Mouse (Mus musculus) frontal cortex, adult 2 months (tissue): Measurements from ENCODE around the gene 1700069L16Rik. TPM values are rescaled to one million over a fixed set of nuclear protein-coding genes. Genes with fewer than 3 reads are reported as not detected.

Experiments used
- DNase-seq, 2 experiments: peaks; one replicate each; pipeline ENCODE4 v3.0.0; 2022; ENCODE audit warnings: low spot score in 1 of 2; ENCODE audit errors: extremely low spot score in 1 of 2
- polyA plus RNA-seq: library from polyadenylated mRNA; depleted of rRNA; stranded (reverse); fragments of >200 nt; gene quantifications from 2 replicates; pipeline ENCODE4 v1.2.3, GENCODE M21; 2012

Gene 1700069L16Rik
- polyA plus RNA-seq, 1 experiment: not detected

DNA sequence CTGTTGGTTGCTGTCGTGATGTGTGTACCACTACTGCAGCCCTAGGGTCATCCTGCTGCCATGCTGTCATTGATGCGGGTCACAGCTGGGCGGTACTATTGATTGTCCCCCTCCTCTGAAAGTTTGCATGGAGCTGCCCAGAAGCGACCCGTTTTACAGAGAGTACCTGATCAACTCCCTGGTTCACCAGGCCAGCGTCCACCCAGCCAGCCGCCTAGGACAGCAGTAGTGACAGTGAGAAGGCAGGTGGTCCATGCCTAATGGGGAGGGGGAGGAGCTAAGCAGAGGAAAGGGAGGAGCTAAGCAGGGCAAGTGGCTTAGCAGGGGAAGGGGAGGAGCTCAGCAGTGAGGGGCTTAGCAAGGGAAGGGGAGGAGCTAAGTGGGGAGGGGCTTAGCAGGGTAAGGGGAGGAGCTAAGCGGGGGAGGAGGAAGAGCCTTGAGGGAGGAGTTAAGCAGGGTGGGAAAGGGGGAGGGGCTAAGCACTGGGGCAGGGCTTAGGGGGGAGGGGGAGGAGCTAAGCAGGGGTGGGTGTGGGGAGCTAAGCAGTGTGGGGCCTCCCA, 31.3 kb downstream of the 1700069L16Rik start:
- no peak for DNase-seq

DNA sequence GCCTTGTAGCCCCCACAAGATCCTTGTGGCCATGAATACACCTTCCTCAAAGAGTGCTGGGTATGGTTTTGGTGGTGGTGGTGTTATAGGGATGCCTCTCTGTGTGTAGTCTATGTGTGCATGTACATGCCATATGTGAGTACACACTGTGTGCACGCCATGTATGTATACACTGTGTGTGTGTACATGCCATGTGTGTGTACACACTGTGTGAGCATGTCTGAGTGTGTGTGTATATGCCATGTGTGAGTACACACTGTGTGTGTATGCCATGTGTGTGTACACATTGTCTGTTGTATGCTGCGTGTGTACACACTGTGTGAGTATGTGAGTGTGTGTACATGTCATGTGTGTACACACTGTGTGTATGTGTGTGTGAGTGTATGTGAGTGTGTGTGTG, 33.7 kb downstream of the 1700069L16Rik start:
- DNase-seq: no peak

DNA sequence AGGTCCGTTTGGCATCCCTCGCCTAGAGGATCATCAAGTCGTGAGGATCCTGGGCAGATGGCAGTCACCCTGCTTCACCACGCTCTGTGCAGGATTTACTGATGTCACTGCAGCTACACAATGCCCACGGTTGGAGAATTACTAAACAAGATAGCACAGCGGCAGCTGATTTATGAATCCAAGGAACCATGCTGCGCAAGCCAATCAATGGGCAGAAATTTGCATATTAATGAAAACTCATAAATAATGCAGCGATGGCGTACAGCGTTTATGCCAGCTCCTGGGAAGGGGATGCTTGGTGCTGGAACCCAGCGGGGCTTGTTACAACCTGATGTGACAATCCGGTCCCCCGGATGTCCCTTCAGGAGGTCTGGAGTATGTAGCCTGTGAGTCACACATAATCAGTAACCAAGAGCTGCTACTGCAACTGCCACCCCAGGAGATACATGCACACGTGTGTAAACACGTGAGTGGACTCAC, 34.5 kb downstream of the 1700069L16Rik start:
- peak in 1 of 2 experiments; percentile 12 for DNase-seq

DNA sequence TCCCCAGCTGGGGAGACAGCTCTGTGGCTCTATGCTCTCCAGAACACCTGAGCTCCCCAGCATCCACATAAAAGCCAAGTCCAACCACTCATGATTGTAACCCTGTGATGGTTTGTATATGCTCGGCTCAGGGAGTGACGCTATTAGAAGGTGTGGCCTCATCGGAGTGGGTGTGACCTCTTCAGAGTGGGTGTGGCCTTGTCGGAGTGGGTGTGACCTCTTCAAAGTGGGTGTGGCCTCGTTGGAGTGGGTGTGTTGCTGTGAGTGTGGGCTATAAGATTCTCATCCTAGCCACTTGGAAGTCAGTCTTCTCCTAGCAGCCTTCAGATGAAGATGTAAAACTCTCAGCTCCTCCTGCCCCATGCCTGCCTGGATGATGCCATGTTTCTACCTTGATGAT, 37.1 kb downstream of the 1700069L16Rik start:
- DNase-seq: no peak

DNA sequence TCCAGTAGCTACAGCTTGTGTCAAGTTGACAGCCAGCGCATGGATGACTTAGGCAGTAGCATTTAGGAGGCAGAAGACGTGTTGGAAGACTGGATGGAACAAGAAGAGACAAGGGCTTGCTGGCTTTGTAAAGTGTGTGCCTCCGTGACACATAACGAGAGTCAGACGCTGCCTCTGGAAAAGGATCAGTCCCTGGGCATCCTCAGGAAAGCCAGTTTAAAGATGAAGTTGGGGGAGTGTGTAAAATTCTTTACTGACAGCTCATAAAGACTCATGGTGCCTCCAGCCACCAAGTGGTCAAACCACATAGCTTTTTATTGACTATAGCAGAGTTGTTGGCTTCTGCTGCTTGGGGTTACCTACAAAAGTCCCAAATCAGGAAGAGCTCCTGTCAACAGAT, 39.1 kb downstream of the 1700069L16Rik start:
- no peak for DNase-seq

DNA sequence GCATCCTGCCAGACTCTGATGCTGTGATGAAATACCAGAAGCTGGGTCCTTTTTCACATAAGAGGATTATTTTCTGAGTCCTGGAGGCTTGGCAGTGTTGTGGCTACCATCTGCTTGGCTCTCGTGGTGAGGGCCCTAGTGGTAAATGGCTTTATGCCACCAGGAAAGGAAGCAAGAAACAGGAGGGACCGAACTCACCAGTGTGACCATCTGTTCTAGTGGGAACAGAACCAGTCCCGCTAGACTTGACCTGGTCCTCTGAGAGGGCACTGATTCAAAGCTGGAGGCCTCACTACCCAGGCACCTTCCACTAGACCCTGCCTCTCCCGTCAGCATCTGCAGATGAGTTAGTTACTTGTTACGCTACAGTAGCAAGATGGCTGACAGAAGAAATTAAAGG, 41.3 kb downstream of the 1700069L16Rik start:
- DNase-seq: no peak

DNA sequence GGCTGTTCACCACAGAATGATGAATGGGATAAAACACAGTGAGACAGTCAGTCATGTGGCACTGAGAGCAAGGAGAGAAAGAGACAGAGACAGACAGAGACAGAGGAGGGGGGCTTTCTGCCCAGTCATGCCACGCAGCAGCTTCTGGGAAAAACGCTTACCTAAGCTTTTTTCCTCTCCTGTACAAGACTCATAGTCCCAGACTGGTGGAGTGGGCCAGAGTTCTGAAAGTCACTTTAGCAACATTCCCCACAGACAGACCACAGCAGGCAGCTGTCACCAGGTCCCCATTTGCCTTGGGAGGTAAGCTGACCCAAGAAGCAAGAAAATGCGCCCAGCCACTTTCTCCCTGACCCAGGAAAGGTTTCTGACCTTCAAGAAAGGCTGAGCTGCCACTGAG, 42.1 kb downstream of the 1700069L16Rik start:
- no peak for DNase-seq

DNA sequence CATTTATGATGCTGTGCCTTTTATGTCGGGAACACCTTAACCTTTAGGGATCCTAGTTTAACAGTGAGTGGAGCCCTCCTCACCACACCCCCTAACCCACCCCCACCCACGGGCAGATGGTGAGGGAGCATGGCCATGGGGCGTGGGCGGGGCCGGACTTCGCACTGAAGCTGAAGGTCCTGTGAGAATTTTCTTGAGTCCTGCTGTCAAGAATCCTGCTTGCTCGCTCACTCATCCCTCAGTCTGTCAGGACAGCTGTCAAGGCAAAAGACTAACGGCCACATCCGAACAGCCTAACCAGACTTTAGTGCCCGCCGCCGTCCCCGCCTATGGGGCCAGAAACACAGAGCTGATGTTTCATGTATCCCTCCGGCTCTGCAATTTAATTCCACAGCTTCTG, 43.4 kb downstream of the 1700069L16Rik start:
- DNase-seq: no peak

DNA sequence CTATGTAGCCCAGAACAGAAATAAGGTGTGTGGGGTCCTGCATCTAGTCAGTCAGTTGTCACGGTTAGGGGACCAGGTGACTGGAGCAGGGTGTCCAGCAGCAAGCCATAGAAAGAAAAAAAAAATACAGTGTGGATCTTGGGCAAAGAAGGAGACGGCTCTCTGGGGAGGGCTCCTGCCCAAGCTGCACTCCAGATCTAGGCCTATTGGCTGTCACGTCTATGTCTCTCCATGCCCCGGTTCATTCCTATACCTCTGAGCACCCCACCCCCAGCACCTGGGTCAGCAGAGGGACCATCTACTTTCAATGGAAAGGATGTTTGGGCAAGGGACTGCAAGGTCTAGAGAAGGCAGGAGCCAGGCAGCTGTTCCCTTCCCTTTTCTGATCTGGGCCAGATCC, 45.1 kb downstream of the 1700069L16Rik start:
- no peak for DNase-seq

DNA sequence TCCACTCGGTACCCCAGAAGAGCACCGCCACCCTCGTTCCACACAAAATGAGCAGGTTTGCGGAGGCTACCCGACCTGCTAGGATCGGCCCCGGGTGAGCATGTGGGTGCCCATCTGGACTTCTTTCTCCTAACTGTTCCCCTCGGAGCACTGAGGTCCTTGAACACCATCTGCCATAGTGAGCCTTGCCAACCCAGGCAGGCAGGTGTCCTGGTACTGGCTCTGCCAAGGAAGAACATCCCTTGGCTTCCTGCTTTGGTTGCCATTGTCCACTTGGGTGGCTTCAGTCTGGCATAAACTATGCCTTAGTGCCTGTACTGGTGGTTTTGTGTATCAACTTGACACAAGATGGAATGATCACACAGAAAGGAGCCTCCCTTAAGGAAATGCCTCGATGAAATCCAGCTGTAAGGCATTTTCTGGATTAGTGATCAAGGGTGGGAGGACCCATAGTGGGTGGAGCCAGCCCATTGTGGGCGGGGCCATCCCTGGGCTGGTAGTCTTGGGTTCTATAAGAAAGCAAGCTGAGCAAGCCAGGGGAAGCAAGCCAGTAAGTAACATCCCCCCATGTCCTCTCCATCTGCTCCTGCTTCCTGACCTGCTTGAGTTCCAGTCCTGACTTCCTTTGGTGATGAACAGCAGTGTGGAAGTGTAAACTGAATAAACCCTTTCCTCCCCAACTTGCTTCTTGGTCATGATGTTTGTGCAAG, 45.7 kb downstream of the 1700069L16Rik start:
- DNase-seq: no peak

DNA sequence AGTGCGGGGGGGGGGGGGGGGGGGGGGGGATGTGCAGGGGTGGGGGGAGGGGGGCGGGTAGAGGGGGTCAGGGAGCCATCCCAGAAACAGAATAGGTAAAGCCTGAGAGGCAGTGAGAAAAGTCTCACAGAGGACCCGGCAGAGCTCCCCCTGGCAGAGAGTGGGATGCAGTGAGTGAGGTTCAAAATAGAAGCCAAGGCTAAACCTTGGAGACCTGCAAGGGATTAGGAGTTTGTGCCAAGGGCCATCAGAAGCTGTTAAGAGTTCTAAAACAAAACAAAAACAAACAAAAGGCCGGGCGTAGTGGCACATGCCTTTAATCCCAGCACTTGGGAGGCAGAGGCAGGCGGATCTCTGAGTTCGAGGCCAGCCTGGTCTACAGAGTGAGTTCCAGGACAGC, 47.0 kb downstream of the 1700069L16Rik start:
- no peak for DNase-seq

DNA sequence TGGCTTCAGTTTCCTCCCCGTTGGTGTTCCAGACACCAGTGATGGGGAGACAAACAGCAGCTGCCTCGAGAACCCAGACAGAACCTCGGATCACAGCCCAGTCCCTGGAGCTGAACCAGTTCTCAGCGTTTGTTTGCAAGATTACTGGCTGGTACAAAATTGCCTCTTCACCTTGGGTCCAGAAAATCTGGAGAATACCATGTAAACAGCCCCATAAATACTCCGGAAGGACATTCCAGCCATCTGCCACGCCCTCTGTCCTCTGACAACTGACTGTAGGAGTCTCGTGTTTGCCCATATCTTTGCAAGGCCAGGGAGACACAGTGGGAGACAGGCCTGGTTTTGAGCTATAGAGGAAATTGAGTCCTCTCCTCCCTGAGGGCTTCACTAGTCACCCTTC, 49.7 kb downstream of the 1700069L16Rik start:
- DNase-seq: no peak

DNA sequence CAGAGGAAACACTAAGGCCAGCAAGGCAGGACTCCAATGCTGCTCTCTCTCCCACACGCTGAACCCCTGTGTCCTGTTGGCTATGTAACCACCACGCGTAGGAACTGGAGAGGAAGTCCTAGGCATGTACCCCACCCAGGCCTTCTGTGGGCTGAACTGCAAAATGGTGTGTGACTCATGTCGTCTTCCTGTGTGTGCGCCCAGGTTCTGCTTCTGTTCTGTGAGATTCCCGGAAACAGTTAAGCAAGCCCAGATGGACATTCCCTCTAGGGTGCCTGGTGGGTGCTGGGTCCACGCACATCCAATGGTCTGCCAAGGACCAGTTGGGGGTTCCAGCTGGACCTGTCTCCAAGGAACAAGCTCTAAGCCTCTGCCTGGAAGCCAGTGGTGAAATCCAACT, 52.1 kb downstream of the 1700069L16Rik start:
- peak in 1 of 2 experiments; percentile 25 for DNase-seq

DNA sequence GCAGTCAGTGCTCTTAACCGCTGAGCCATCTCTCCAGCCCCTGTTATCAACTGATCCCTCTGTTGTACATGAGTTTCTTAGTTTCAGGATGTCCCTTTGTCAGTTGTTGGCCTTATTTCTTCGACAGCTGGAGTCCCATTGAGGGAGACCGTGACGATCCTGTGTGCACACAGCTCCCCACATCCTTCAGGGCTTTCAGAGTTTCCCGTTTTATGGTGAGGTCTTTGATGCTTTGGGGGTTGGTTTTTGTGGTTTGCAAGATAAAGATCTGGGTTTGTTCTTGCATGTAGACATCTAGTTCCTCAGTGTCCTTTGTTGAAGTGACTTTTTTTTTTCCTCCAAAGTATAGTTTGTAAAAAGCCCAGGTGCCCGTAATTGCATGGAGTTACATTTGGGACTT, 54.0 kb downstream of the 1700069L16Rik start:
- no peak for DNase-seq

DNA sequence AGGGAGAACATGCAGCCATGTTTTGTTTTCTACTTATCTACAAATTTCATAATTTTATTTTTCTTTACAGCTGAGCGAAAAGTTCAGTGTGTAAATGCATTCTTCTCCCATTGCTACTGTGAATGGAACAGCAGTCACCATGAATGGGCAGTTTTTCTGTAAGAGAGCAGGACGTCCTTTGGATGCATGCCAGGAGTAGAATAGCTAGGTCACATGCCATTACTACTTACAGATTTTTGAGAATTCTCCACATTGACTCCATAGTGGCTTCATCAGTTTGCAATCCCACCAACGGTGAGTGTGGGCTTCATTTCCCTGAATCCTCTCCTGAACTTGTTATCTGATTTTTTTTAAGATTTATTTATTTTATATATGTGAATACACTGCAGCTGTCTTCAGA, 54.5 kb downstream of the 1700069L16Rik start:
- DNase-seq: no peak

DNA sequence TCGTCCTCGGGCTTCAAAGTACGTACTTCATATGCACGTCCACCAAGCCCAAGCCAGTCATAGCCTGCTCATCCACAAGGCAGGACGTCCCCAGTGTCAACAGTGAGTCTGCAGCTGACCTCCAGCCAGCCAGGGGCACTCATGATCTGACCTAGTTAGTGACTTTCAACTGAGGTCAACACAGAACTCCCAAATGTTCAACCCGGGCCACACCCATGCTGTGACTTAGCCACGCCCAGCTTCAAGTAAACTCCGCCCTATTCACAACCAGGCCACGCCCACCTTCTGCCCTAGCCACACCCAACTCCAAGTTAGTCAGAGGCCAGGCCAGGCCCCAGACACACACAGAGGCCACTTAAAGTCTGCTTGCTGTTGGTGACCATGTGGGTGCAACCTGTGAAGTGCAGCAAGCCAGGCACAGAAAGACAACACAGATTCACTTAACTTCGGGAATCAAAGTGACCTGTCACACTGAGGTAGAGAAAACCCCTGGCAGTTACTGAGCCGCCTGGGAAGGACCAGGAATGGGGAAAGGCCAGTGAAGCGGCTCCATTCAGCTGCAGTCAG, 59.9 kb downstream of the 1700069L16Rik start:
- no peak for DNase-seq

DNA sequence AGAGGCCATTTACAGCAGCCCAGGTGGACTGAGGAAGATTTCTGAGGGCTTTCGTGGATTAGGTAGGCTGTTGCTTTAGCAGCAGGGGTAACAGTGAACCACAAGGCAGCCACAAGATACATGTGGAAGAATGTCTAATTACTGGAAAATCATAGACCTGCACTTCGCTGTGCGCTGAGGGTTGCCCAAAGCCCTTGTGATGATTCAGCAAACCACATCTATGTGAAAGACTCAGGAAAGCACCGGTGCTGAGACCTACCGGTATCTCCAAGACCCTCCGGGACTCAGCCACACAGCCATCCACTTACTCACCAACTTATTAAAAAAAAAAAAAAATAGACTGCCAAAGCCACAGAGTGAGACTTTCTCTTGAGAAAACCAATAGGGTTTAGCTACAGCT, 60.4 kb downstream of the 1700069L16Rik start:
- no peak for DNase-seq

DNA sequence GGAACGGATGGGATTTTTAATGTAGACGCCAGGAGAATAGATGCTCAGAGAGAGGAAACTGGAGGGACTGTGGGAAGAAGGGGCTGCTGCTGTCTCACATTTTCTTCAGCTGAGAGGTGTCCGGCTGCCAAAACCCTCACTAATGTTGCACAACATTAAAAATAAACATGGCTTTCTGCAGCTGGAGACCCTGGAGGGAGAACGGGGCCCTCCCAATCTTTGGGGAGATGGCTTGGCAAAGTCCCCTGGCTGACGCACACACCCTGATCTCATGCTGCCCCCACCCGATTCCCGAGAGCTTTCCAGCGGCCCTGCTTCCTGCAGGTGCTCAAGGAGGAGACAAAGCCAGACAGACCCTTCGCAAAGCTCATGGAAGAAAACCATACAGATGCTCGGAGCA, 63.7 kb downstream of the 1700069L16Rik start:
- DNase-seq: no peak

DNA sequence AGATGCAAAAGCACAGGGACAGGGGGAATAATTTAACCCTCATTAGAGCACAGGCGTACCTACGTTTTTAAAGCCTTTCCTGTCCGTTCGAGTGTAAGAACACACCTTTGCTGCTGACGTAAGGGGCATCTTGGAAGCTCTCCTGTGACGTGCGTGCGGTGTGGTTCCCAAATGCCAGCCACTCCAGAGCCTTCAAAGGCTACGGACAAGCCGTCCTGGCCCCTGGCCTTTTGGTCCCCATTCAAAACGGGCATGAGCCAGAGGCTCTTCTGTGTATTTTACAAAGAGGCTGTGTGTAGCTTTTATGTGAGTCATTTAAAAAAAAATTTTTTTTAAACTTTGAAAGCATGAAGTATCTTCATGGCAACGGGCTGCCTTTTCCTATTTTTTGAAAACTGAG, 69.8 kb downstream of the 1700069L16Rik start:
- DNase-seq: no peak

DNA sequence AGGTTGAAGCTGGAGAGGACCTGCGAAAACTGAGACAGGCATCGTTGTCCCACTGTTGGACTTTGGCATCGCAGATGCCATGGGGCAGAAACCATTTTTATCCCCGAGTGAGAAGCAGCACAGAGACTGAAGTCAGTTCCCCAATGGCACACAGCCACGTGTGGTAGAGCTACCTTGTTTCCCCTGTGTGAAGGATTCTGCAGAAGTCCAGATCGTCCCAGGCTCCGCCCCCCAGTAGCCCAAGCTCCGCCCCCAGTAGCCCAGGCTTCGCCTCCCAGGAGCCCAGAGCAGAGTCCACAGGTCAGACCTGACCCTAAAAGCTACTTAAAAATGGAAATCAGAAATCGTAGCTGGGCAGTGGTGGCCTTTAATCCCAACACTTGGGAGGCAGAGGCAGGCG, 70.4 kb downstream of the 1700069L16Rik start:
- DNase-seq: no peak

DNA sequence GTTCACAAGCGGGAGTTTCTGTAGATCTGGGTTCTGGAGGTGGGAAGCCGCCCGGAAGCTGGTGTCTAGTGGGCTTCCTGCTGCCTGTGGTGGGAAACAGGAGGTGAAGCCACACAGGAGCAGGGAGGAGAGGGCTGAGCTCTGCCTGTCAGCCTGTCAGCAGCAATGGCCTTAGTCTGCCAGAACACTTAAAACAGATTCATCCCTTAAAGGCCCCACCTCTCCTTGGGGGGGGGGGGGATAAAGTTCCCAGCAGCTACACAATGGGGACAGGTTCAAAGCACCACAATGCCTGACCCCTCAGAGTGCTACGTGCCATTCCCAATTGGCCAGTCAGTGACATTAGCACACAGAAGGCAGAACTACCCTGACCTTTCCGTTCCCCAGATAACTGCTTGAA, 72.4 kb downstream of the 1700069L16Rik start:
- no peak for DNase-seq
